Mouse (Mus musculus): ENCODE measurements around the gene Zfp101.
A peak's percentile ranks its signal among the peaks of the same experiment; 100 is the strongest.

The Zfp101 gene

GRCm38 (mm10) chr17:33394182-33395034, at the start of gene Zfp101:
Gene Zfp101 (minus strand): TSS chr17:33394641.
- DNase-seq (ENCODE audit: low read depth) = peak; percentile 98

- no peak for DNase-seq (ENCODE audit: low read depth)
These were observed 46.7 kb upstream of the Zfp101 start for GRCm38 (mm10) chr17:33441159-33441558.

- DNase-seq (ENCODE audit: low read depth) = peak; percentile 73
These were observed 45.5 kb upstream of the Zfp101 start for GRCm38 (mm10) chr17:33439922-33440321.

GRCm38 (mm10) chr17:33439148-33439547, 44.7 kb upstream of the Zfp101 start:
- peak; percentile 85 for DNase-seq (ENCODE audit: low read depth)

GRCm38 (mm10) chr17:33432019-33432946, 37.8 kb upstream of the Zfp101 start, which contains the start of gene Actl9:
Gene Actl9 (plus strand): TSS chr17:33432896.
- DNase-seq (ENCODE audit: low read depth) = no peak

GRCm38 (mm10) chr17:33392271-33392670, 2.2 kb downstream of the Zfp101 start:
- DNase-seq (ENCODE audit: low read depth) = no peak

- DNase-seq (ENCODE audit: low read depth) = no peak
These were observed 8.7 kb downstream of the Zfp101 start for GRCm38 (mm10) chr17:33385705-33386104.

- no peak for DNase-seq (ENCODE audit: low read depth)
These were observed 21.6 kb downstream of the Zfp101 start for GRCm38 (mm10) chr17:33372795-33373194.

GRCm38 (mm10) chr17:33358411-33359384, 35.7 kb downstream of the Zfp101 start, which contains the start of gene Zfp81:
Gene Zfp81 (minus strand): TSS chr17:33358878.
- peak; percentile 92 for DNase-seq (ENCODE audit: low read depth)

- DNase-seq (ENCODE audit: low read depth) = no peak
These were observed 41.5 kb downstream of the Zfp101 start for GRCm38 (mm10) chr17:33352981-33353380.
